Mouse (Mus musculus): ENCODE measurements at regions not wholly inside any gene's neighbourhood (a gene's known extent, or its start where the extent isn't known, plus 50 kb on each side); places are given as distances from the start of the nearest gene placed in this dataset.

DNA sequence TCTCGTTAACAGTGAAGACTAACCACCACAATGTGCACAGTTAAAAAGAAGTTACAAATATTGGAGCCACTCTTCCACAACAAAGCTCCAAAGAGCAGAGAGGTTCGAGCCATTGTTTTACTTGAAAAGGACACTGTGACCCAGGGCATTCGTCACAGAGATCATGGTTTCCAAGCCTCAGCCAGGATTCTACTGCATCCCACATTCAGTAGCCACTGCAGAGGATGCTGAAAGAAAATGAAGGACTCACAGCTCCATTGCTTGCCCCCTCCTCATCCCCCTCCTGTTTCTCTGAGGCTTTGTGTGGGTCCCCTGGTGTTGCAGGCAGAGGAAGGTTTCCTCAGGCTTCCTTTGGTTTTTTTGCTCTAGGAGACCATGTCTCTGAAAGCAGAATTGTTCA lies 182.9 kb downstream of the Mex3b start:
- no peak for TF ChIP-seq CTCF (IDR thresholded peaks at IDR 0.05; ENCODE audit: extremely low read depth, insufficient read depth, low read length)
- no peak for TF ChIP-seq POLR2A (IDR thresholded peaks at IDR 0.05; ENCODE audit: extremely low read depth, insufficient read depth, low read length)
